Mouse (Mus musculus) monocyte, adult 5-6 weeks (primary cell): Measurements from ENCODE around the gene 4930558C23Rik. TPM values are rescaled to one million over a fixed set of nuclear protein-coding genes. Genes with fewer than 3 reads are reported as not detected.
"Not testable (repeated sequence)": the region's sequence is repeated elsewhere in the genome, so short reads cannot be mapped to it uniquely, and the experiment has no call there.

ENCODE experiments used
- ATAC-seq: fragments of 153-309, 156-312 bp; replicated peaks from 2 replicates; pipeline ENCODE4 v1.8.0; 2017; ENCODE audit warnings: mild to moderate bottlenecking; ENCODE audit not compliant: low TSS enrichment, insufficient number of reproducible peaks, severe bottlenecking, poor library complexity, low FRiP score
- total RNA-seq: library from RNA; stranded (forward); fragments of 200-1000, 200-491, 200-594 nt; gene quantifications from 3 replicates; pipeline ENCODE4 v1.2.3, GENCODE M21; 2017

4930558C23Rik gene
- not detected in 3 replicates for total RNA-seq

DNA sequence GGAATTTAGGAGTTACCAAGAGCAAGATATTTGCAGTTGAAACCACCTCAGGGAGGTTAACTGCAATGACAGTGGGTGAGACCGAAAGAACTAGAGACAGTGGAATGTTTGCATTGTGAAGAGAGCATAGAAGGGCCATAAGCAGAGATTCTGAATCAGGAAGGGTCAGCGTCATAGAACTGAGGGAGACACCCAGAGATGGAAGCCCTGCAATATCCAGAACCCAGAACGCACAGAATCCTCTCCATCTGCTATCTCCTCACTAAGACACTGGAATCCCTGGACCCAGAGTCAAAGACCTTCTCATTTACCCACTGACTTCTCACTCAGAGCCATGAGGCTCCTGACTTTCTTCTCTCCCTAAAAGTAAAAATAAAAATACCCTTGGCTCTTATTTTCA lies at the start of gene 4930558C23Rik:
Gene 4930558C23Rik (minus strand): TSS at position 101 of the 400 bp plus-strand sequence.
- ATAC-seq, result no peak

DNA sequence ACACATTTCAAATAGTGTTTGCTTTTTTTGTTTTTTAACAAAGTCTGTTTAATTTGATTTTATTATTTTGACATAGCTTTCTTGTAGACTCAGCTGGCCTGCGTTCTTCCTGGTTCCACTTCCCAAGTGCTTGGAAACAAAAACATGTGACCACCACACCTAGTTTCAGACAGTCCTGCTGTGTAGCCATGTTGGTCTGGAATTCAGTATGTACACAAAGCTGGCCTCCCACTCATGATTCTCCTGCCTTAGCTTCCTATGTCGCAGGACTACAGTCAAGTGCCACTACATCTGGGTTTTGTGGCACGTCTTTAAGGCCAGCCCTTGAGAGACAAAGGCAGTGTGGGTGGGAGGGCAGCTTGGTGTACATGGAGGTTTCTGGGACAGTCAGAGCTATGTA lies 48.3 kb upstream of the 4930558C23Rik start:
- ATAC-seq, result no peak

DNA sequence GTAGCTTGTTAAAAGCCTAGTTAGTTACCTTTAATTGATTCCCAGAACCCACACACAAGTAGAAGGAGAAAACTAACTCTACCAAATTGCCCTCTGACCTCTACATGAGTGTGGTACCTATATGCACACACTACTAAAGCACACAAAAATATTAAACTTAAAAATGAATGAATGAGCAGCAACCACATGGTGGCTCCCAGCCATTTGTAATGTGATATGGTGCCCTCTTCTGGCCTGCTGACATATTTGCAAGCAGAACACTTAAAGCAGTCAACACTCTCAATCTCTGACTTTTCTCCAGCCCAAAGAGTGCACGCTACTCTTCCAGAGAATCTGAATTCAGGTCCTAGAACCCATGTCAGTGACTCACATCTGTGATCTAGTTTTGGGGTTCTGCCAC lies 47.8 kb upstream of the 4930558C23Rik start:
- ATAC-seq, result peak; percentile 89

DNA sequence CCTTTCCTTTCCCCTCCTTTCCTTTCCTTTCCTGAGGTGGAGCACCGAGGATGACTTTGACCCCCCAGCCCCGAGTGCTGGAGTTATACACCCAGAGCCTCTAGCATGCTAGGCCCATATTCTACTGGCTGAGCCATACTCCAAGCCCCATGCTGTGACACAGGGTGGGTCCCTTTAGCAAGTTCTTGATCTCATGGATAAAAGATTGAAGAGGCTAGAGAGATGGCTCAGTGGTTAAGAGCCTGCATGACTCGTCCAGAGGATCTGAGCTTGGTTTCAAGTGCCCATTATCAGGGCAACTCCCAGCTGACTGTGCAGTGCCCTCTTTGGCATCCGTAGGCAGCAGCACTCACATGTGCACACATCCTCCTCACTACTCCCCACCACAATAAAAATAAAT lies 42.7 kb upstream of the 4930558C23Rik start:
- no peak for ATAC-seq

DNA sequence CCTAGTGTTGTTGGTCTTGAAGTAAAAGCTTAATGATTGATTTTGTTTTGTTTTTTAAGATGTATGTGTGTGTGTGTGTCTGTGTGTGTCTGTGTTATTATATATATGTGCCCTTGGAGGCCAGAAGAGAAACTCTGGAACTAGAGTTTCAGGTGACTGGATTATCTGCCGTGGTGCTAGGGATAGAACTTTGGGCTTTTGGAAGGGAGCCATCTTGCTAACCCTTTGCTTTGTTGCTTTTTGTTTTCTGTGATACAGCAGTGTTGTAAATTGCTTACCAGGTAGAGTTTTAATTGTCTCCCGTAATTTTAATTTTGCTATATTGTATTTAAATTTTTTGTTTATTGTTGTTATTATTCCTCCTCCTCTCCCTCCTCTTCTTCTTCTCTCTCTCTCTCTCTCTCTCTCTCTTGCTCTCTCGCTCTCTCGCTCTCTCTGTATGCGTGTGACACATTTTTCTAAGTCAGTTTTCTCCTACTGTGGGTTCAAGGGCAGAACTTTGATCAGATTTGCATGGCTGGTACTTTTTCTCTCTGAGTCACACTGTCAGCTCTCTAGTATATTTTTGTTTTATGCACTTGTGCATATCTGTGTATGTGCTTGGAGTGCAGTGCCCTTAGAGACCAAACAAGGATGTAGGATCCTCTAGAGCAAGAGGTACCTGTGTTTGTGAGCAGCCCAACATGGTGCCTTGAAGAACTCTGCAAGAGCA lies 39.9 kb upstream of the 4930558C23Rik start:
- ATAC-seq, result no peak

DNA sequence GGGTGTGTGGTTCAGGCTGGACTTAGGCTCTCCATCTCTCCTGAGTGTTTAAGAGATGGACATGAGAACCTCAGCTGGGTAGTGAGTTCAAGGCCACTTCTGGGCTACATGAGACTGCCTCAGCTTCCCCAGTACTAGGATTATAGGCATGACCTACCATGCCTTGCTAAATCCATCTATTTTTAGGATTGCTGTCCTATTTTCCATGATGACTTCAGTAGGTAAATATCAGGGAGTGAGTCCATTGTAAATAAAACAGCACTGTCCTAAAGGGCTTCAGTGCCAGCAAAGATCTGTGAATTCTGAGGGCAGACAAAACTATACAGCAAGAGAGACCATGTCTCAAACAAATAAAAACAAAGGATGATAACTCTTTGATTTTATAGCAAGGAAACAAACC lies 37.0 kb upstream of the 4930558C23Rik start:
- no peak for ATAC-seq

DNA sequence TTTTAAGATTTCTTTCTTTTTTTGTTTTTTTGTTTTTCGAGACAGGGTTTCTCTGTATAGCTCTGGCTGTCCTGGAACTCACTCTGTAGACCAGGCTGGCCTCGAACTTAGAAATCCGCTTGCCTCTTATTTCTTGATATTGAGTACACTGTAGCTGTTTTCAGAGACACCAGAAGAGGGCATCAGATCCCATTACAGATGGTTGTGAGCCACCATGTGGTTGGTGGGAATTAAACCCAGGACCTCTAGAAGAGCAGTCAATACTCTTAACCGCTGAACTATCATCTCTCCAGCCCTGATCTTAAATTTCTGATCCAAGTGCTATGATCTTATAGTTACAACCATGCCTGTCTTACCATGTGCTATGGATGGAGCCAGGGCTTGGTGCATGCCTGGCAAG lies 36.0 kb upstream of the 4930558C23Rik start:
- not testable (repeated sequence) for ATAC-seq

DNA sequence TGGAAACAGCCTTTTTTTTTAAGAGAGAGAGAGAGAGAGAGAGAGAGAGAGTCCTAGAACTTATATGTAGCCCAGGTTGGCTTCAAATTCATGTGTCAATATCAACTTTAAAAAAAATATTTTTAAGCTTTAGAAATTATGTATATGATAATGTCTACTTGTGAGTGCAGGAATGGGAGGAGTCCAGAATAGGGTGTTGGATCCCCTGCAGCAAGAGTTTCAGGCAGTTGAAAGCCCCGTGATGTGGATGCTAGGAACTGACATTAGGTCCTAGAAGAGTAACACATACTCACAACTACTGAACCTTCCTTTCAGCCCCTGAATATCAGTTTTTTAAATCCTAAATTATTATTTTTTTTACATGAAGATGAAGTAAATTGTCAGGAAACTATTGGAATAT lies 32.9 kb upstream of the 4930558C23Rik start:
- no peak for ATAC-seq

DNA sequence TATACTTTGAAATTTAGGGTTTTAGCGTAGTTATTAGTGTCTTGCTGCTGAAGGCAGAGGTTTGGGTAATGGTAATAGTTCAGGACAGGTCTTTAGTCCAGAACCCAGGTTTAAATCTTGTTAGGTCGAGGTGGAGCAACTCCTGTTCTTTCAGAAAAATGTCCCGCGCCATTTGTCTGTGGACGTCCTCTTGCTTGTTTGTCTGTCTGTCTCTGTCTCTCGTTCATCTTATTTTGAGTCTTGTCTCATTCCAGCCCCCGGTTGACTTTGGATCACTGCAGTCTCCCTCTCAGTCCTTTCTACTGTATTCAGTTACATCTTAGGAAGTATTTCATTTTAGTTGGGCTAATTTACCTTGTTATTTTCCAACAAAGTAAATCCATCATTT lies 32.3 kb upstream of the 4930558C23Rik start:
- no peak for ATAC-seq

DNA sequence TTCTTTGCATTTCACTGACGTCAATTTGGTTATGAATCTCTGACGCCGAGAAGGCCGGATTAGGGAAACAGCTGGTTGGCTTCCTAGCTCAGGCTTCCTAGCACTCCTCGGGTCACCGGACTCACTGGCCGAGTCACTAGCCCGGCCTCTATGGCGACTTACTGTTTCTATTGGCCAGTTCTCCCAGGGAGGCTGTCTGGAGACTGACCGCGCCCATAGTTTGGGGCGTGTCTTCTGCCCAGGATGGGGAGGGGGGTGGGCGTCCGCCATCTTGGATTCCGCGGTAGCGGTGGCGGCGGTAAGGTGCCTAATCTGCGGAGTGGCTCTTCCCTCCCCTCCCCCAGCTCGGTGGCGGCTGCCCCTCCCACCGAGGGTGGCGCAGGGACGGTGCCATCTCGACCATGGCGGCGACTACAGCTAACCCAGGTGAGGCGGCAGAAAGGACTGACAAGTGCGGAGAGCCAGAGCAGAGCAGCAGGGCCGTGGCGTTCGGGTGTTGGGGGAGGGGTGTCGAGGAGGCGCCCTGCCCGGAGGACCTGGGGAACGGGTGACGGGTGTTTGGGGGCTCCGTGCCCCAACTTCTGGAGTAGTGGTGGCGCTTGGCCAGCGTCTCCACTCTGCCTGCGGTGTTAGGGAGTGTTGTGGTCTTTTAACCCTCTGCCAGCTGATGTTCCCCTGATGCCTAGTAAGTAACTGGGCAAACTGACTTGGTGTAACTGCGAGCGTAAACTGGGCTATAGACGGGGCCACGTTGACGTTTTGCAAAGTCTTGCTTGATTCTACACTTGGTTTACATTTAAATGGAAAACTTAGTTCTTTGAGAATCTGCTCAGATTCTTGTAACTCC lies 31.7 kb upstream of the 4930558C23Rik start, which contains the start of gene Arnt:
Gene Arnt (plus strand): TSS at position 253 of the 847 bp plus-strand sequence.
- peak; percentile 100 for ATAC-seq

DNA sequence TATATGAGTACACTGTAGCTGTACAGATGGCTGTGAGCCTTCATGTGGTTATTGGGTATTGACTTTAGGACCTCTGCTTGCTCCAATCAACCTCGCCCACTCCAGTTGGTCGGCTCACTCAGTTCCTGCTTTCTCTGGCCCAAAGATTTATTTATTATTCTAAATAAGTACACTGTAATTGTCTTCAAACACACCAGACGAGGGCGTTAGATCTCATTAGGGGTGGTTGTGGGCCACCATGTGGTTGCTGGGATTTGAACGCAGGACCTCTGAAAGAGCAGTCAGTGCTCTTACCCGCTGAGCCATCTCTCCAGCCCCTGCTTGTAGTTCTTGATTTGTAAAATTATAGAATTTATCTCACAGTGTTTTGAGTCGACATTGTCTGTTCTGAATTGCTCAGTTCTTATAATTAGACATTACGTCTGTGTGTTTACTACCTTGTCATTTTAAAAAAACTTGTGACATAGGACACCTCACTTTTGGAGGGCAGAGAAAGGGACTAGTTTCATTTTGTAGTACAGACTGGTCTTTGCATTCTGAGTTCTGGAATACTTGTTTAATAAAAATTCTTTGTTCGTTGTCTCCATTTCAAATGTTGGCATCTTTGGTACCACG lies 30.8 kb upstream of the 4930558C23Rik start:
- no peak for ATAC-seq

DNA sequence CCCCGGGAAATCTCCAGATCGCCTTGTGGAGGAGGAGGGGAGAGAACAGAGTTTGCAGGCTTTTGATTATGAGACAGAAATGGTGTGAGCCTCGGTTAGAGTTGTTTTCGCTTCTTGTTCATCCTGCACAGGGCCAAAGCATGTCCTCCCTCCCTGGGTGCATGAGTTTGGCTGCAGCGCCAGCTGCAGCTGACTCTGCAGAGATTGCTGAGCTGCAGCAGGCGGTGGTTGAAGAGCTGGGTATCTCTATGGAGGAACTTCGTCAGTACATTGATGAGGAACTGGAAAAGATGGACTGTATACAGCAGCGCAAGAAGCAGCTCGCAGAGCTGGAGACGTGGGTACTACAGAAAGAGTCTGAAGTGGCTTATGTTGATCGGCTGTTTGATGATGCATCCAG lies 25.8 kb upstream of the 4930558C23Rik start:
- ATAC-seq, result peak; percentile 50; the same call in 1 of the 2 replicates

DNA sequence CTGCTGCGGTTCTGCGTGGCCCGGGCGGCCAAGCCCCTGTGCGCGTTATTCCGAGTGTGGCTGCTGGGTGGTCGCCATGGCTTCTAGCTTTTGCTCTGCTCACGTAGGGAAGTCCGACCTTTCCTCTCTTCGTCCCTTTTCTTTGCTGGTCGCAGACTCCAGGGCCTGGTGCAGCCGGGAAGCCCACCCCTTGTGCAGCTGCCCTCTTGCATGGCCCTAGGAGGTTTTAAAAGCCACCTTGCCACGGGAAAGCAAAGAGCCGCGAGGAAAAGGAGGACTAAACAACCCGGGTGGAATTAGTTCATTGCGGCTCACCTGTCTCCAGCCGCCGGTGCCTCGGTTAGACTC lies 25.2 kb upstream of the 4930558C23Rik start:
- ATAC-seq, result 0 out of 2 replicates have a peak, but pooled peaks have one; percentile 31

DNA sequence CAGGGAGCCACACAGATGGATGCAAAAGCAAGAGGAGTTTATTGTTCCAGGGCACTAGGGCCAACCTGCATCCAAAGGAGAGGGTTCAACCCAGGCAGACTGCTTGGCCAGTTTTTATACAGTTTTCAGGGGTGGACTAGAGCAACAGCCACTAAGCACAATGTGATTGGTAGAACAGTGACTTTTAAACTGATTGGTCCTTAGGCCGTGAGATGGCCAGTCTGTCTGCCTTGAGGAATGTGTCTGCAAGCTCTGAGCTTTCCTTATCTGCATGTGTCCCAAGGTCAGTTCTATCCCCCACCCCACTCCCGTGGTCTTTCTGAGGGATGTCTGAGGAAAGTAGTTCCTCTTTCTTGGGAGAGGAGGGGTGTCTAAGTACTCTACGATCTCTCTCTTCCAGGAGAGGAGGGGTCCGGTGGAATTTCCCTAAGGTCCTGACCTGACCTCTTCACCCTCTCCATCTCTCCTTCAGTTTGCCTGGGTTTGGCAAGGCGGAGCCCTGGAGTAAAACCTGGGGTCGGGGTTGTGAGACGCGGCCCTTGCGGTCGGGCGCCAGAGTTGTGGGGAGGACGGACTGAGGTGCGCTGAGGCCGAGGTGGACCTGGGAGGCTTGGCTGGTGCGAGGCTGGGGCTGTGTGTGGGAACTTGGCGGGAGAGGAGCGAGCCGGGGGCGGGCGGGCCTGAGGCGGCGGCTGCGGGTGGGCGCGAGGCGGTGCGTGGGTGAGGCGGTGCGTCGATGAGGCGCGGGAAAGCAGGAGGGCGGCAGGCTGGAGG lies 24.7 kb upstream of the 4930558C23Rik start:
- peak; percentile 80 for ATAC-seq

DNA sequence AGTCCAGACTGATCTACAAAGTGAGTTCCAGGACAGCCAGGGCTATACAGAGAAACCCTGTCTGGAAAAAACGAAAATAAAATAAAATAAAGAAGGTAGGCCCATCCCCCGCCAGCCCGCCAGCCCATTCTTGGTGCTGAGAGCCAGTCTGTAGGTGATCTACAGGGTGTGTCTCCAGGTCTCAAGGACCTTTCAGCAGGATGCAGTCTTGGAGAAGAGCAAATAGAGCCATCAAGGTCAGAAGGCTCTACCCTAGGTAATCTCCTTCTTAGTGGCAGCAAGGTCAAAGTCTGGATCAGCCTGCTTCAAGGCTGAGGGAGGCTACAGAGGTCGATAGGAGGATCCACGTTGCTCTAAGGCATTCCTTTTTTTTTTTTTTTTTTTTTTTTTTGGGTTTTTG lies 23.8 kb upstream of the 4930558C23Rik start:
- ATAC-seq, result not testable (repeated sequence)

DNA sequence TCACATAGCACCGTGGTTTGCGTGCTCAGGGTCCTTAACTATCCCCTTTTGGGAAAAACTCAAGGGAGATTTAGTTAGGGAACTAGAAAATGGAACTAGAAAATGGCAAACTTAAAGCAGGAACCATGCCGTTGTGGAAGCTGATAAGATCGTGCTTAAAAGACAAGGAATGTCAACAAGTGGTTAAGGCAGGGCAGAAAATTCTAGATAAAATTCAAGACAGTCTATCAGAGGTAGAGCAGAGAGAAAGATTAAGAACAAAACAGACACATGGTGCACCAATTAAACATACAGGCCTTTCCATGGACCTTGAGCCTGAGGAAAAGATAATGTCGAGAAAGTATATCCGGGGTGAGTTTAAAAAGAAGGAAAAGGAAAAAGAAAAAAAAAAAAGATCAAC lies 15.2 kb upstream of the 4930558C23Rik start:
- no peak for ATAC-seq

DNA sequence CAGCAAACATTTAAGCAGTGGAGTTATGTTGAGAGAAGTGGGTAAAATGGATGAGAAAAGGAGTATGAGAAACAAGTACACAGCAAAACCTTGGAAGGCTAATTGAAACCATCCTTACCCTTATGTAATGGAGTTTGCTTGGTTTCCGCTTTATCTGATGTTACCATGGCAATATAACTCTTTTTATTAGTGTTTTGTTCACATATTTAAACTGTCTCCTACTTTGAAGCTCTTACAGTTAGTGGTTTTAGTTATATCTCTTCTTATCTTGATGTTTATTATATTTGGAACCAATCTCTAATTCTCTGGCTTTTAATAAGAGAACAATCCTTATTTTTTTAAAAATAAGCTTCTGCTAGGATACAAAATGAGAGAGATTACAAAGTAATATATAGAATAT lies 9.6 kb upstream of the 4930558C23Rik start:
- no peak for ATAC-seq

DNA sequence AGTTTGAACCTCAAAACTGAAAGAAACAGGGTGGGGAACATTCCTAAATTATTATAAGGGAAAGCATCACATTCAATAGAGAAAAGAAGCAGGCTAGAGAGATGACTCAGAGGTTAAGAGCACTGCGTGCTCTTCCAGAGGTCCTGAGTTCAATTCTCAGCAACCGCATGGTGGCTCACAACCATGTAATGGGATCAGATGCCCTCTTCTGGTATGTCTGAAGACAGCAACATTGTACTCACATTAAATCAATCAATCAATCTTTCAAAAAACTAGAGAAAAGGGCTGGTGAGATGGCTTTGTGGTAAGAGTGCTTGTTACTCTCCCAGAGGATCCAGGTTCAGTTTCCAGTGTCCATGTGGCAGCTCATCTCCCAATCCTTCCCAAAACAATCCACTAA lies 6.2 kb upstream of the 4930558C23Rik start:
- no peak for ATAC-seq

DNA sequence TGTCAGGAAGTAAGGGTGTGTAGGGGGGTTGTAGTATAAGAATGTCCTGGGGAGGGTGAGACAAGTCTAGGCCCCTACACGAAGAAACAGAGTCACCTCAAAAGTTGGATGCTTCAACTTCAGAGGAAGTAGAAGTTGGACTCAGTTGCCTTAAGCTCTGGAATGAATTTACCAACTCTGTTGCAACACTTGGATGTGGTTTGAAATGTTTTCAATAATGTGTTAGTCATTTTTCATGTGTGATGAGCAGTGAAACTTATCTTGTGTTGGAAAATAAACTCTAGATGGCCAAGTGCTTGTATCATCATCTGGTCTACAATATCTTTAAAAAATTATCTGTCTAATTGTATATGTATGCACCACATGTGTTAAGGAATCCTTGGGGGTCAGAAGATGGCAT lies 5.1 kb upstream of the 4930558C23Rik start:
- no peak for ATAC-seq
